Mouse (Mus musculus) right cerebral cortex, postnatal 36 days (tissue): ENCODE measurements around the gene Mamstr.
"Not testable (repeated sequence)": the region's sequence is repeated elsewhere in the genome, so short reads cannot be mapped to it uniquely, and the experiment has no call there.

Experiments
- DNase-seq, 2 experiments: peaks; one replicate each; pipeline ENCODE4 v3.0.0; 2022; ENCODE audit warnings: low spot score in 2 of 2, mixed read lengths in 1 of 2

Mamstr gene

GRCm38 (mm10) chr7:45650484-45650883, 10.7 kb downstream of the Mamstr start:
- not testable (repeated sequence) for DNase-seq

GRCm38 (mm10) chr7:45654424-45655047, 14.8 kb downstream of the Mamstr start:
- no peak for DNase-seq

DNA sequence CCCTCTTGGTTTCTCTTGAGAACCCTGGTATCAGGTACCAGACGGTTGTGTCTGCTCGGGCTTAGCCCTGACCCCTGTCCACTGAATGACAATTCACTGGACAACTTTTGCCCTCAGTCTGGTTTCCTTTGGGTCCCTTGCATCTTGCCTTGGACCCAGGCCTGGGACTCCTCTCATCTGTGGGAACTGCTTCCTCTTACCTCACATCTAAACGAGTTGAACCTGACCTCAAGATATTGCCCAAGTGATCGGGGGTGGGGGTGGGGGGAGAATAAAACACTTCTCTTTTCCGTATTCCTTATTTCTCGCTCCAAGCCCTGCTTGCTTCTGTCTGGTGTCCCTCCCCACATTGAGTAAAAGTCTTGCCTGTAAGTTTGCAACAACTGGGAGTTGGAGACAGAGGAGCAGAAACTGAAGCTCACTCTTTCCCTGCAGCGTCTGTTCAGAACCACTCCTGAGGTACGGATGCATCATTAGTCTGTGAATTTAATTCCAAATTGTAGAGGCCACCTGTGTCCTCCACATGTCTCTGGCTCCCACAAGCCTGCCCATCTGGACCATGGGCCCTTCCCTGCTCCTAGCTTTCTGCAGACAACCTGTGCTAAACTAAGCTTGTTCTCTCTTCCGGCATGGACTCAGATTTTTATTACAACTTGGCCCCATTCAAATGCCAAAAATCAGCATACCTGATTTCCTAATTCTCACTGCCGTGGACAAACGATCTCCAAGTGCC, 21.1 kb downstream of the Mamstr start:
- no peak for DNase-seq

- not testable (repeated sequence) for DNase-seq
Observed at GRCm38 (mm10) chr7:45661702-45662101, 21.9 kb downstream of the Mamstr start.

DNA sequence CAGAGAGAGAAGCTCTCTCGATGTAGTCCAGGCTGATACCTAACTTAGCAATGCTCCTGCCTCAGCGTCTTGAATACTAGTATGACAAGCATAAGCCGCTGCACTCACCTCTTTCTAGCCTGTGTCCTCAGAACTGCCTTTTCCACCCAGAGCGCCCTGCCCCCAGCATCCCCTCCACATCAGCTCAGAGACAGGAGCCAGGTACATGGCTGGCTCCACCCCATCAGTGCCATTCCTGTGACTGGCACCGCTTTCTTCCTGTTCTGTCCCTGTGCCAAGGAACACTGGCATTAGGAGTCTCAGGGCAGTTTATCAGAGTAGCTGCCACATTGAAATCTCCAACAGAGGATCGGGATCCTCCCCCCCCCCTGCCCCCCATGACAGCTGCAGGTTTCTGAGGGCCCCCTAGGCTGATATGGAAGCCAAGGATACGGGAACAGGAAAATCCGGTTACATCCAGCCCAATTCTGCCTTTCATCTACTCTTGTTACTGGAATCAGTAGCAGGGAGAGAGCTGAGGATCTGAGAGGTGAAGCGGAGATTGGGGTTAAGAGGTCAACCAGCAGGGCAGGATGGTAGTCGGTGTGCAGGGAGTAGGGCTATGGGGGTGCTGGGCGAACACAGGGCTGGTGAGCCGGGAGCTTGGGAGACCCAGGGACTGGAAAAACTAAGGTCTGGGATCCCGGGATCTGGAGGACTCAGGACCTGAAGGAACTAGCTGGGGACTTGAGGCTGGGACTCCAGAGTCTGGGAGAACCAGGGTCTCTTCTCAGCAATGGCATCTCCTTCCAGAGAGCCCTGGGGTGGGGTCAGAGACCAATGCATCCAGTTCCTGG, 25.7 kb downstream of the Mamstr start:
- DNase-seq = no peak

DNA sequence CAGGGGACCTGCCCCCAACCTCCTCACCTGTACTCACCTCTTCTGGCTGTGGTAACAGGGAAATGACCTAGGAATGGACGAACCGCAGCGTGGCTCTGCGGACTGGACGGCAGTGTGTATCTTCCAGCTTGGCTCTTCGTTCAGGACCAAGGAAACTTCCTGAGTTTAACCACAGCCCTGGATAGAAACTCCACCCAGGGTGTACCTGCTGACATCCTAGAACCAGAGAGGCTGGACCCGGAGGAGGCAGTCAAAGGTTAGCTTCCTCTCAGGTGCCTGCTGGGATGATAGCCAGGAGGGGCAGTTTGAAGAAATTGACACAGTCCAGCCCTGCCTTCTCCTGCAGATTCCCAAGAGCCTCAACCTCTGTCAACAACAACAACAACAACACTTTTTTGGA, 26.4 kb downstream of the Mamstr start, which contains the start of gene Fut2:
Gene Fut2 (minus strand): TSS at position 234 of the 400 bp plus-strand sequence.
- no peak for DNase-seq

- DNase-seq = no peak
Observed at GRCm38 (mm10) chr7:45667761-45668160, 28.0 kb downstream of the Mamstr start.

DNA sequence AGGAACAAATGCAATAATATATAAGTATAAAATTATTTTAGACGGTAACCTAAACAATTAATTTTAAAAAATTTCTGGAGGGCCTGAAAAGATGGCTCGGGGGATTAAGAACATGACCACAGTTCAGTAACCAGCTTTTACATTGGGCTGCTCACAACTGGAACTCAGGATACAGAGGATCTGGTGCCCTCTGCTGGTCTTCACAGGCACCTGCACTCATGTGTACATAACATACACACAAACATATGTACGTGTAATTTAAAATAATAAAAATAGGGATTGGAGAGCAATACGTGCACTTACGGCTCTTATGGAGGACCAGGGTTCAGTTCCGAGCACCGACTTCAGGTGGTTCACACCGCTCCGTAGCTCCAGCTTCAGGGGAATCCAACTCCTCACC, 29.1 kb downstream of the Mamstr start:
- DNase-seq = no peak

GRCm38 (mm10) chr7:45677627-45678295, 38.0 kb downstream of the Mamstr start:
- DNase-seq = no peak

- DNase-seq = no peak
Observed at GRCm38 (mm10) chr7:45678513-45678912, 38.7 kb downstream of the Mamstr start.

DNA sequence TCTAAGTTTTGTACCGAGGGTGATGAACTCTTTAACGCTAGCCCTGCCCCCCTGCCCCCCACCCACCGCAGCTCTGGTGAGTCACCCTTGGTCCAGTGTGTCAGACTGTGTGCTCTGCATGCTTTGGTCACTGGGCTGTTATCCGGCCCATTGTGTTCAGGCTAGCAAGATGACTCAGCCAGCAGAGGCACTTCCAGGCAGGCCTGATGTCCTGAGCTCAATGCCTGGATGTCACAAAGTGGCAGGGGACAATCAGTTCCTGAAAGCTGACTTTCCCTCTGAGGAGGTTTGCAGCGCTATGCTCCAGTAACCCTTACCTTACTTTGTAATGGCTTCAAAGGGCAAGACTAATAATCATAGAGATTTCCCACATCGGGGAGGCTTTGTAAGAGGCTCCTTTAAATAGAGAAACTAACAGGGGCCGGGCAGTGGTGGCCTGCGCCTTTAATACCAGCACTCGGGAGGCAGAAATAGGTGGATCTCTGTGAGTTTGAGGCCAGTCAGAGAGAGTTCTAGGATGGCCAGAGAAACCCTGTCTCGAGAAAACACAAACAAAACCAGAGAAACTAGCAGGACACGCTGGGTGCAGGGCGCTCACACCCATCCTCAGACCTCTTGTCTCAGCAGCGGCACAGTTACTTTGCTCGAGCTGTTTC, 40.3 kb downstream of the Mamstr start:
- no peak for DNase-seq

DNA sequence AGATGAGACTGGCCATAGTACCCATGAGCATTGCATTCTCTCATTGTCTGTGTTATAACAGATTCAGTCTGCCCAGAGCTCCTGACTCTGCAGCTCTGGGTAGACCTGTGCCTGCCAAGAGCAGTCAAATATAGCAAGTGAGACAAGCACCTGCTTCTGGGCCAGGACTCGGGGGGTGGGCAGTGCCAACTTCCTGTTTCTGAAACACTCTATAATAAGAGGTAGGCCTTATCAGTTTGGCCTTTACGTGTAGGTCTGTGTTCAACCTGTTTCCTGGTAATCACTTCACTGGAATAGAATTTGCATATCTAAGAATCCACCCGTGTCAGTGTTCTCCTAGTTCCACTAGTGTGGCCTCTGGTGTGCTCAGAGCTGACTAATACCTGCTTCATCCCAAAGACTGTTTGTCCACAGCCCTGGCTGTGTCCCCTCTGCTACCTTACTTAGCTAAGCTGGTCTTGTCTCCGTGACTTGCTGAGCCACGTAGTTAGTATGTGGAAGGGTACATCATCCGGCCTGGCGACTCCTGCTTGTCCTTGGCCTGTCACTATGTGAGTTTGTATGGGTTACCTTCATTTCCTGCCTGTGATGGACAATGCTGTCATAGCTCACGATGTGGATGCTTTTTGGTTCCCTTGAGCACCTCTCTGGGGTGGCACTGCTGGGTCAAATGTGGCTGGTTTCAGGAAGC, 41.4 kb downstream of the Mamstr start:
- no peak for DNase-seq

GRCm38 (mm10) chr7:45682144-45683126, 42.7 kb downstream of the Mamstr start:
- DNase-seq = peak; percentile 65 to 76

DNA sequence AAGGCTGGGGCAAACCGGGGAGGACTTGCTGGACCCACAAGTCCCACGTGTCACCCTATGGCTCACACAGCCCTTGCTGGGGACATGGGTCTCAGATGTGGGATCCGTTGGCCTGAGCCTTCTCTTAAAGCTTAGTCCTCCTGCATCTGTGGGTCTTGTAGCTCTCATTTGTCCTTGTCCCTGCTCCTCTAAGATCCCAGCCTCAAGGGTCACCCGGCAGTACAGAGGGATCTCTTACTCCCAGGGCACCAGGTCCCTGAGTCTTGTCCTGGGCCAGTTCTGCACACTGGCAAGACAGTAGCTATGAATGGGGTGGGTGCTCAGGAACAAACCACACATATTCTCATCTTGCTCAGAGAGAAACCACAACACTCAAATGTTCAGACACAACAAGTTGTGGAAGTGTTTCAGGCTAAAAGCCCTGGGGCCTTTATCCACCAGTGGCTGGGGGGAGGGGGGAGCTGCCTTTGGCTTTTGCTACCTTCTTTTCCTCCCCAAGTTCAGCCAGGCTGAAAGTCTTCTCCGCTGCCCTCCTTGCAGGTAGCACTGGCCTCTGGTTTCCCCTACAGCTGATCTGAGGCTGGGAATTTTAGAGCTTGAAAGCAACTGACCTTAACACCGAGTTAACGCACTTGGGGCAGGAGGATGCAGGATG, 43.7 kb downstream of the Mamstr start, which contains the start of gene Ntn5:
Gene Ntn5 (plus strand): TSS at position 627 of the 655 bp plus-strand sequence.
- DNase-seq = no peak

DNA sequence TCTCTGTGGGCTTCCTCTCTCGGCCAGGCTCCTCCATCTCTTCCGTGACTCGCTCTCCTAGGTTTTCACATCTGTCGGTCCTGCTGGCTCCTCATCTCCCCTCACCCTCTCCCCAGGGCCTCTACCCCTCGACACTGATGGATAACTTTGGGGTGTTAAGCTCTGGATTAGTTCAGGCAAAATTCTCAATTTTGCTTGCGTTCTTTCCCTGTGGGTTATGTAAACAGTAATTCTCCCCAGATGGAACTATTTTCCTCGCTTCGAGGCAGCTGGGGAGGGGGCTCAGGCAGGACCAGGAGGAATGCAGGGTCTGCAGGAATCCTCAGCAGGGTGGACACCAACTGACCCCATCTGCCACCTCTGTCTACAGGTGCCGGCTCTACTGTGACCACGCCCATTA, 46.0 kb downstream of the Mamstr start:
- DNase-seq = no peak

GRCm38 (mm10) chr7:45686841-45687240, 47.1 kb downstream of the Mamstr start:
- DNase-seq = no peak

GRCm38 (mm10) chr7:45689099-45689498, 49.3 kb downstream of the Mamstr start:
- no peak for DNase-seq

DNA sequence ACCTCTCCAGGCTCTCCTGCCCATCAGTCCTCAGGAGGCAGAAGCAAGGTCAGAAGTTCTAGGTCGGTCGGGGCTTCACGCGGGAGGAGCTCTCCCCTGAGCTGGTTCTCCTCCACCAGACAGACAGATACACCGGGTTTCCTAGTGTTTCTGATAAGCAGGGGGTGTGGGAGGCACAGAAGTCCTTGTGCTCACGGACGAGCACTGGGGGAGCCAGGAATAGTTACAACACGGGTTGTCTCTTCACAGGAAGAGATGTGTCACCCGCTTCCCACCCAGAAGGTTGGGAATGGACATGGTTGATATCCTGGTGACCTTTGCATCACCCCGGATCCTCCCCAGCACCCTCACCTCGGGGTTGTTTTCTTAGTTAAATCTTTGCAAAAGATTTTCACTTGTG, 50.0 kb downstream of the Mamstr start:
- no peak for DNase-seq

GRCm38 (mm10) chr7:45692364-45692763, 52.6 kb downstream of the Mamstr start:
- no peak for DNase-seq
